Mouse (Mus musculus): ENCODE measurements around the gene Exoc3l2.

GRCm38 (mm10) chr7:19531077-19531476 is 67.9 kb downstream of the Exoc3l2 start:
- TF ChIP-seq CTCF (IDR thresholded peaks at IDR 0.05; ENCODE audit: borderline replicate concordance, control insufficient read depth, extremely low read depth, insufficient read depth, low read length, poor library complexity) (no peak), POLR2A (IDR thresholded peaks at IDR 0.05; ENCODE audit: control insufficient read depth, extremely low read depth, insufficient read depth, low read length, poor library complexity) (no peak)

All from thymus, adult 2 months (tissue).